9 mouse cellular contexts compared by ENCODE assay signal in the genomic region with DNA sequence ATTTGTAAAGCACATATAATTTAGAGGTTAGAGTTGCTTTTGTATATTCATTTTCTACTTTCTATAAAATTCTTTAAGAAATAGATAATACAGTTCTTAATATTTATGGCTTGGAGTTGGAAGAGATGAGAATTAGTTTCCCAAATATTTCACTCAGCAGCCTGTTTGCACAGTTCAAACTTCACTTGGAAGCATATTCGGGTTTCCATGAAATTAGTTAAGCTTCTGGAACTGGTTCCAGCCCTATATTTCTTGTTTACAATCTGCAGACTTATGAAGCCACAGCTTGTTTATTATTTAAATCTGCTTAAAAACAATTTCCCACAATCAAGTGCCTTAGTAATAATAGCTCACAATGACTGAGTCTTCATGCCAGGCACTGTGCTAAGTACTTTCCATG. TPM values are rescaled to one million over a fixed set of nuclear protein-coding genes. Genes with fewer than 3 reads are reported as not detected.
DNase-seq lines count a peak whose midpoint lies in the region; ATAC-seq and TF ChIP-seq lines count a peak whose summit lies in the region.
"Had no signal": no experiment of that assay in that cellular context is flagged by ENCODE, and none has a peak within 500 bp of the region (broad histone marks: within the 10 kb centered on the region; RNA-seq: fewer than 3 reads in every experiment).

No protein-coding gene starts in this region.

- TF ChIP-seq CTCF in intestine, postnatal 0 days (IDR thresholded peaks at IDR 0.05; ENCODE audit: low read depth) = no peak

- DNase-seq in heart, postnatal 10 days = no peak
- no peak for DNase-seq in lung, postnatal 4 days
- DNase-seq in left cerebral cortex, postnatal 10 days (ENCODE audit: extremely low spot score in 1 of 2, low spot score in 2 of 2) = no peak
- no peak for DNase-seq in right cerebral cortex, postnatal 10 days (ENCODE audit: low spot score in 2 of 2)
- DNase-seq: cerebellum, adult 18-20 months had no signal

- H3K4me2 ChIP-seq in heart, embryonic 13.5 days = peak overlapping the region; percentile 82
- H3K4me2 ChIP-seq in lung, embryonic 16.5 days (ENCODE audit: low read depth, low read length) = peak overlapping the region; percentile 61
- H3K4me2 ChIP-seq in intestine, postnatal 0 days (replicated peaks; ENCODE audit: low read depth) = peak overlapping the region; percentile 84; the same call in 1 of the 2 replicates
- H3K4me2 ChIP-seq in stomach, embryonic 15.5 days = peak overlapping the region; percentile 61

- 27% methylated on average over 1 of the region's 1 CpGs for WGBS in heart, embryonic 13.5 days
- 29% methylated on average over 1 of the region's 1 CpGs for WGBS in lung, embryonic 16.5 days
- WGBS in intestine, postnatal 0 days = 33% methylated on average over 1 of the region's 1 CpGs
- 29% methylated on average over 1 of the region's 1 CpGs for WGBS in stomach, embryonic 15.5 days

- H3K27me3 ChIP-seq in heart, embryonic 13.5 days (replicated peaks) = no peaks in the 10 kb centered on the region
- no peaks in the 10 kb centered on the region for H3K27me3 ChIP-seq in lung, embryonic 16.5 days (ENCODE audit: control insufficient read depth, insufficient read depth, low read depth, low read length)
- no peaks in the 10 kb centered on the region for H3K27me3 ChIP-seq in intestine, postnatal 0 days (replicated peaks; ENCODE audit: control insufficient read depth, insufficient read depth, low read length)
- H3K27me3 ChIP-seq in stomach, embryonic 15.5 days (replicated peaks) = no peaks in the 10 kb centered on the region

- peak overlapping the region; percentile 76 for H3K4me3 ChIP-seq in heart, embryonic 13.5 days
- peak overlapping the region; percentile 74 for H3K4me3 ChIP-seq in lung, embryonic 16.5 days (ENCODE audit: low read length)
- H3K4me3 ChIP-seq in intestine, postnatal 0 days (ENCODE audit: low read depth, low read length) = peak overlapping the region; percentile 69
- peak overlapping the region; percentile 58 for H3K4me3 ChIP-seq in stomach, embryonic 15.5 days (replicated peaks)

- peak overlapping the region; percentile 82; the same call in 1 of the 2 replicates for H3K27ac ChIP-seq in heart, embryonic 13.5 days (replicated peaks)
- no peak overlapping the region for H3K27ac ChIP-seq in lung, embryonic 16.5 days (ENCODE audit: low read length)
- no peak overlapping the region for H3K27ac ChIP-seq in intestine, postnatal 0 days (ENCODE audit: low read depth, low read length)
- H3K27ac ChIP-seq in stomach, embryonic 15.5 days = no peak overlapping the region

- intact Hi-C loops in heart, postnatal 10 days (cut with DNase I) = loop anchor here (2.0 kb wide), 1 partner anchor 151 kb away; no protein-coding TSS in a partner anchor
- intact Hi-C loops in left cerebral cortex, postnatal 10 days (cut with DNase I) = loop anchor here (5.0 to 10.0 kb wide), 2 partner anchors 82 to 275 kb away; a partner anchor contains a TSS

- peak overlapping the region; percentile 90 for H3K9ac ChIP-seq in heart, embryonic 13.5 days
- peak overlapping the region; percentile 55; the same call in 1 of the 2 replicates for H3K9ac ChIP-seq in lung, embryonic 16.5 days (ENCODE audit: low read length)
- H3K9ac ChIP-seq in intestine, postnatal 0 days (ENCODE audit: low read depth, low read length) = no peak overlapping the region
- H3K9ac ChIP-seq in stomach, embryonic 15.5 days = no peak overlapping the region

- peaks cover 6% of the 10 kb centered on the region; the same call in 1 of the 2 replicates for H3K36me3 ChIP-seq in heart, embryonic 13.5 days
- no peaks in the 10 kb centered on the region for H3K36me3 ChIP-seq in lung, embryonic 16.5 days (ENCODE audit: control insufficient read depth, insufficient read depth, low read length)
- no peaks in the 10 kb centered on the region for H3K36me3 ChIP-seq in intestine, postnatal 0 days (ENCODE audit: control insufficient read depth, insufficient read depth)
- no peaks in the 10 kb centered on the region for H3K36me3 ChIP-seq in stomach, embryonic 15.5 days

- H3K9me3 ChIP-seq in heart, embryonic 13.5 days = no peaks in the 10 kb centered on the region
- H3K9me3 ChIP-seq in lung, embryonic 16.5 days (ENCODE audit: control insufficient read depth, low read length) = no peaks in the 10 kb centered on the region
- H3K9me3 ChIP-seq in intestine, postnatal 0 days (ENCODE audit: control insufficient read depth) = no peaks in the 10 kb centered on the region
- H3K9me3 ChIP-seq in stomach, embryonic 15.5 days = no peaks in the 10 kb centered on the region

- peaks cover 39% of the 10 kb centered on the region for H3K4me1 ChIP-seq in heart, embryonic 13.5 days
- peaks cover 15% of the 10 kb centered on the region for H3K4me1 ChIP-seq in lung, embryonic 16.5 days (replicated peaks; ENCODE audit: control insufficient read depth, insufficient read depth, low read length)
- H3K4me1 ChIP-seq in intestine, postnatal 0 days (replicated peaks; ENCODE audit: control insufficient read depth, insufficient read depth, low read length) = 0 out of 2 replicates have a peak, but pooled peaks cover 4% of the 10 kb centered on the region
- 0 out of 2 replicates have a peak, but pooled peaks cover 11% of the 10 kb centered on the region for H3K4me1 ChIP-seq in stomach, embryonic 15.5 days

- ATAC-seq in heart, embryonic 13.5 days (ENCODE audit: extremely low read depth, insufficient number of reproducible peaks, low FRiP score, low TSS enrichment) = no peak
- no peak for ATAC-seq in lung, embryonic 16.5 days (ENCODE audit: low read depth)
- no peak for ATAC-seq in intestine, postnatal 0 days
- ATAC-seq in stomach, embryonic 15.5 days (ENCODE audit: insufficient read depth, low FRiP score, low read depth) = no peak

RNA-seq across cellular contexts. Expression of a gene that starts 17.1 kb away (rescaled TPM):
- 46.3 and 47.2 TPM in 2 replicates for polyA plus RNA-seq in heart, embryonic 13.5 days (2015; fragmentation: Nextera tagmentation; extraction: Ambion mirVana)
- total RNA-seq in heart, postnatal 10 days (2021) = 100 to 1,000 TPM in 1 of 2 experiments, 10 to 100 TPM in 1; 93.7 to 109 TPM
- polyA plus RNA-seq in lung, embryonic 16.5 days (2015; fragmentation: Nextera tagmentation; extraction: Ambion mirVana) = 64.6 and 65.6 TPM in 2 replicates
- 10.3 and 14.2 TPM in 2 replicates for polyA plus RNA-seq in intestine, postnatal 0 days (2015; fragmentation: Nextera tagmentation; extraction: Ambion mirVana)
- 39.4 and 42.8 TPM in 2 replicates for polyA plus RNA-seq in stomach, embryonic 15.5 days (2015; fragmentation: Nextera tagmentation; extraction: Ambion mirVana)
- total RNA-seq in left cerebral cortex, postnatal 10 days (2021) = 10 to 100 TPM; 30.4 to 33.8 TPM

Comparison
In these comparisons a context has a peak if more than half of its experiments do, and no peak if none do; other contexts are left out.
1. H3K9ac ChIP-seq: peak in heart, embryonic 13.5 days (single experiment) and lung, embryonic 16.5 days (single experiment); none in intestine, postnatal 0 days (single experiment) and stomach, embryonic 15.5 days (single experiment).
2. Peak in every context shown above with its lines, with median percentiles within 50 percentile points of each other: H3K4me2 ChIP-seq and H3K4me3 ChIP-seq.